Mouse (Mus musculus) cerebellum, adult 18-20 months (tissue): ENCODE results near the gene Pwwp2b.

Experiments used
- DNase-seq, 2 experiments: peaks; one replicate each; pipeline ENCODE4 v3.0.0; 2021

Pwwp2b gene

GRCm38 (mm10) chr7:139301505-139301904 lies 53.2 kb downstream of the Pwwp2b start:
- no peak for DNase-seq

DNA sequence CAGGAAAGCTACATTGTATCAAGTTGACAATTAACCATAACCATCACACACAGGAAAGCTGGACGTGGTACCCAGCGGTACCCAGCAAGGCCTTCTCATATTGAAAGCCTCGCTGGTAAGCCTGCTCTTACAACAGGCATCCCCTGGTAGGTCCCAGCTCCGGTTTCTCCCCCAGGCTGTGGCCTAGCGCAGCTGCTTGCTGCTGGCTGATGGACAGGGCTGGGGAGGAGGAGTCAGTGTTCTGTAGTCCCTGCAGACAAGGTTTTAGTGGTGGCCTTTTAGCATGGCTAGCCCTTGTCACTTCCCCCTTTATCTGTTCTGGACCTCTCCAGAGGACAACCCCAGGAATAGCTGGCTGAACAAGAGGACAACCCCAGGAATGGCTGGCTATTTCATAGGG lies 54.0 kb downstream of the Pwwp2b start:
- DNase-seq, result peak in 1 of 2 experiments; percentile 13

- DNase-seq, result peak; percentile 89 to 94
Measured at GRCm38 (mm10) chr7:139303280-139304011, 55.2 kb downstream of the Pwwp2b start.

- no peak for DNase-seq
Measured at GRCm38 (mm10) chr7:139304322-139304721, 56.0 kb downstream of the Pwwp2b start.

DNA sequence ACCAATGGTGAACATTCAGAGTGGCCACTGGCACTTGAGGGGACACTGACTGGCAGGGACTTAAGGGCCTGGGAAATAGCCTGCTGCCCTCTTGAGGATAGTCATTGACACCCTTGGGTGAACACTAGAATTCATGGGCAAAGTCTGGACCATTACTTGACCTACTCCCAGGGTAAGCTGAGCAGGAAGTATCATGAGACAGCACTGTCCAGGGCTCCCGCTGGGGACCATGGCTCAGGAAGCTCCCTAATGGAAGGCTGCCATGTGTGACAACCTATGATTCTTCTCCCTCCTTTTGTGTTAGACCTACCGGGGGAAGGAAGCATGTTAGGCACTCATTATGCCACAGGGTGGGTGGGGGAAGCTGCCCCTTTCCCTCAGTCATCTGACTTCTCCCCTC lies 58.8 kb downstream of the Pwwp2b start:
- no peak for DNase-seq

- peak; percentile 71 to 76 for DNase-seq
Measured at GRCm38 (mm10) chr7:139308140-139308895, 60.0 kb downstream of the Pwwp2b start.

- DNase-seq, result peak; percentile 42 to 47
Measured at GRCm38 (mm10) chr7:139309106-139309505, 60.8 kb downstream of the Pwwp2b start.

DNA sequence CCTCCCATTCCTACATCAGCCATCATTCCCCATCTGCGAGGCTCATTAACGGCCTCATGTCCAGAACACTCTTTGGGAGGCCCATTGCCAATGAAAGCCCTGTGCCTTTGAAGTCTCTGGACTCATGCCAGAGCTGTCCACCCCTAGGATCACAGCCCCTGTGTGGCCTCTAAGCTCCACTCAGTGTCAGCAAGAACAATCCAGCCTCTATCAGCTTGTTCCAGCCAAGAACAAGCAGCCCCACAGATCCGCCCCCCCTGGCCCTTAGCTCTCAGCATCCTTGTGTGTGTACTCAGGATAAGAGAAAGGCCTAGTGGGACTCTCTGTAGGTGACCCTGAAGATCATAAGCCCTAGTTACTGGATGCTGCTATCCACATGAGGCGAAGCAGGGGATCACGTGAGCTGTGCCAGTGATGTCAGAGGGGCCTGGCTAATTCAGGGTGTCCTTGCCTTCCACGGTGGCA lies 62.2 kb downstream of the Pwwp2b start:
- DNase-seq, result no peak

DNA sequence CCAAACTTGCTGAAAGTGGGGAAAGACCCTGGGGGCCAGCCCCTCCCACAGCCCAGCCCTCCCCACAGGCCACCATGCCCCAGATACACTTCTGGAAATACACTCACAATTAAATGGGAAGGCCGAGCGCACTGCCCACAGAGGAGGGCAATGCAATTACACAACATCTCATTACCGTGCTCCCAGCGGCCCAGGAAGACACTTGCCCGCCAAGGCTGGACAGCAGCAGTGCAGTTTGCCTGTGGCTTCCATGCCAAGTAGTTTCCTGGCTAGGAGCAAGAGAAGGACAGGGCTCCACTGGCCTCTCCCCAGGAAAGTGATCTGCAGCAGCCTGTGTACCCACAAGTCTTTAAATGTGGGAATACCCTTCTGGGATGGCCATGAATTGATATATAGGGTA lies 64.4 kb downstream of the Pwwp2b start:
- peak; percentile 51 to 64 for DNase-seq

DNA sequence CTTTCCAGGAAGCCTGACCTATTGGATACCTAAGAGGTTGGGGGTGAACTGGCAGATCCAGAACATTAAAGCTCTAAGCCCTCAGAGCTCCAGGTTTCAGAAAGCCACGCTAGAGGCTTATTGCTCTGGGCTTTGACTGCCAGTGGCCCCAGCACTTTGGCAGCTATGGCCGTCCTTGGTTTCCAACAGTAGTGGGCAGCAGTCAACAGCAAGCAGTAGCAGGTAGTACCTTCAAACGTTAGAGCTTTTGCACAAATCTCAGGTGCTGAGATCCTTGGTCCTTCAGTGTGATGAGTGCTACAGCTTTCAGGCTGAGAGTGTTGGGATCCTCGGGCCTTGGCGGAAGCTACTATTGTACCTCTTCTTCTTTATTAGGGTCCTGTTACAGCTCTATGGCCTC lies 65.1 kb downstream of the Pwwp2b start:
- DNase-seq, result peak in 1 of 2 experiments; percentile 11

DNA sequence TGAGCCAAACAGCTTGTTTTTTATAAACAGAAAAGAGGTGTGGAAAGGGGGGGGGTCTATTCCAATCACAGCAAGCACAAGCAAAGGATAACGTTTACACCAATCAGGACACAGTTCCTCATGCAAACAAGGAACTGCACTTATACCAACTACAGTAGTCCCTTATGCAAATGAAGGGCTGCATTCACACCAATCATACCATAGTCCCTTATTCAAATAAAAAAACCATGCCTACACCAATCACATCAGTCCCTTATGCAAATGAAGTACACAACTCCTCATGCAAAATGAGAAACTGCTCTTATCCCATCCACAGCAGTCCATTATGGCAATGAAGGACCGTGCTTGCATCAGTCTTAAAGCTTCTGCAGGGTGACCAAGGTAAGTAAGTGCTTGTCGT lies 66.4 kb downstream of the Pwwp2b start:
- no peak for DNase-seq

GRCm38 (mm10) chr7:139319006-139319411 lies 70.7 kb downstream of the Pwwp2b start:
- no peak for DNase-seq
